Comparison of ENCODE assay signal across 23 mouse cellular contexts in the genomic region with DNA sequence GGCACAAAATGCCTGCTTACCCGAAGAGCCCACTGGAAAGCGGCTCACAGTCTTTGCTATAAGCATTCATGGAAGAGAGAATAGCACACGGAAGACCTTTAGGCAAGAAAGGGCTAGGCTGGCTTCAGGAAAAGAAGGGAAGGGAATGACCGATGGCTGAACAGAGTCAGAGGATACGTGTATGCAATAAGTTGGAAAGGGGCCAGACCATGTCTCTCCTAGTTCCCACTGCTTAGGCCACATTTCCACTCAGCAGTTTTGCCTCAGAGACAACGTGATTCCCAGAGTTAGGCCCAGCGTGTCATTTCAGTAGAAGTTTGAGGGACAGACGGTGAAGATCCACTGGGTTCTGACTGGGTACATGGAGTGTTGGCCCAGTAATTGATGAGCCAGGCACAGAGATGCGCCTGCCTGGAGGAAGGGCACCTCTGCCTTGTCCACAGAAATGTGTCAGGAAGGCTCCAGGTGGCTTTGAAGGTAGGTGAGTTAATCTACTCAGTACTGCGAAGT. TPM values are rescaled to one million over a fixed set of nuclear protein-coding genes. Genes with fewer than 3 reads are reported as not detected.
DNase-seq lines count a peak whose midpoint lies in the region; ATAC-seq and TF ChIP-seq lines count a peak whose summit lies in the region.
"Had no signal": no experiment of that assay in that cellular context is flagged by ENCODE, and none has a peak within 500 bp of the region (broad histone marks: within the 10 kb centered on the region; RNA-seq: fewer than 3 reads in every experiment).

No protein-coding gene starts in this region.

- peaks cover 5% of the 10 kb centered on the region for H3K36me3 ChIP-seq in heart, embryonic 12.5 days
- peaks cover 9% of the 10 kb centered on the region for H3K36me3 ChIP-seq in limb, embryonic 14.5 days (ENCODE audit: control insufficient read depth, insufficient read depth, low read length)
- H3K36me3 ChIP-seq in limb, embryonic 10.5 days = peaks cover 10% of the 10 kb centered on the region
- H3K36me3 ChIP-seq: hindbrain, embryonic 15.5 days; neural tube, embryonic 15.5 days; stomach, embryonic 15.5 days had no signal

- H3K4me2 ChIP-seq in heart, embryonic 12.5 days = no peak overlapping the region
- no peak overlapping the region for H3K4me2 ChIP-seq in limb, embryonic 14.5 days (replicated peaks; ENCODE audit: low read depth, low read length, severe bottlenecking)
- H3K4me2 ChIP-seq: embryonic facial prominence, embryonic 15.5 days; forebrain, embryonic 15.5 days; hindbrain, embryonic 15.5 days; liver, embryonic 12.5 days; lung, embryonic 15.5 days; midbrain, embryonic 12.5 days; neural tube, embryonic 15.5 days; stomach, embryonic 15.5 days had no signal

- DNase-seq in heart, adult 9 months (ENCODE audit: low spot score in 2 of 2) = no peak
- DNase-seq in limb, embryonic 14.5 days (ENCODE audit: low spot score) = peak; percentile 22
- DNase-seq in limb, embryonic 10.5 days (ENCODE audit: low spot score) = no peak
- DNase-seq in NIH3T3 (ENCODE audit: low read depth) = peak; percentile 67
- DNase-seq in cerebellum, adult 11-12 months = no peak
- DNase-seq: cerebellum, adult 2 months; cerebellum, postnatal 36 days; embryo, embryonic 11 days; kidney, postnatal 14 days; right cerebral cortex, adult 18-20 months; thymus, postnatal 25 days had no signal

- H3K4me3 ChIP-seq in heart, embryonic 12.5 days = no peak overlapping the region
- H3K4me3 ChIP-seq in limb, embryonic 14.5 days (replicated peaks; ENCODE audit: low read length) = no peak overlapping the region
- no peak overlapping the region for H3K4me3 ChIP-seq in limb, embryonic 10.5 days
- H3K4me3 ChIP-seq in bone marrow macrophage, adult 2 months (ENCODE audit: insufficient read depth, low read length) = no peak overlapping the region
- H3K4me3 ChIP-seq: embryonic facial prominence, embryonic 15.5 days; forebrain, embryonic 15.5 days; hindbrain, embryonic 15.5 days; layer of hippocampus, adult 2 months; liver, embryonic 12.5 days; lung, embryonic 15.5 days; midbrain, embryonic 12.5 days; neural tube, embryonic 15.5 days; stomach, embryonic 15.5 days had no signal

- H3K27ac ChIP-seq in heart, embryonic 12.5 days (ENCODE audit: poor library complexity, severe bottlenecking) = peak overlapping the region; percentile 68
- no peak overlapping the region for H3K27ac ChIP-seq in limb, embryonic 14.5 days (replicated peaks; ENCODE audit: low read depth, low read length)
- no peak overlapping the region for H3K27ac ChIP-seq in limb, embryonic 10.5 days
- H3K27ac ChIP-seq in bone marrow macrophage, adult 2 months (ENCODE audit: insufficient read depth, low read depth, low read length) = peak overlapping the region; percentile 7; the same call in 1 of the 2 replicates
- H3K27ac ChIP-seq: embryonic facial prominence, embryonic 15.5 days; forebrain, embryonic 15.5 days; hindbrain, embryonic 15.5 days; layer of hippocampus, adult 2 months; liver, embryonic 12.5 days; lung, embryonic 15.5 days; midbrain, embryonic 12.5 days; neural tube, embryonic 15.5 days; stomach, embryonic 15.5 days had no signal

- no peaks in the 10 kb centered on the region for H3K9me3 ChIP-seq in heart, embryonic 12.5 days (replicated peaks)
- H3K9me3 ChIP-seq in limb, embryonic 14.5 days (ENCODE audit: control insufficient read depth, low read length) = no peaks in the 10 kb centered on the region
- no peaks in the 10 kb centered on the region for H3K9me3 ChIP-seq in limb, embryonic 10.5 days (replicated peaks)
- H3K9me3 ChIP-seq: embryonic facial prominence, embryonic 15.5 days; forebrain, embryonic 15.5 days; hindbrain, embryonic 15.5 days; liver, embryonic 12.5 days; lung, embryonic 15.5 days; midbrain, embryonic 12.5 days; neural tube, embryonic 15.5 days; stomach, embryonic 15.5 days had no signal

- TF ChIP-seq POLR2A in limb, embryonic 14.5 days (IDR thresholded peaks at IDR 0.05; ENCODE audit: borderline replicate concordance, extremely low read depth, insufficient read depth, insufficient read length) = no peak
- TF ChIP-seq POLR2A in bone marrow macrophage, adult 2 months (IDR thresholded peaks at IDR 0.05; ENCODE audit: borderline replicate concordance, low read depth, low read length) = no peak

- H3K9ac ChIP-seq in heart, embryonic 12.5 days = no peak overlapping the region
- no peak overlapping the region for H3K9ac ChIP-seq in limb, embryonic 14.5 days (ENCODE audit: low read depth, low read length, severe bottlenecking)
- H3K9ac ChIP-seq: embryonic facial prominence, embryonic 15.5 days; forebrain, embryonic 15.5 days; hindbrain, embryonic 15.5 days; liver, embryonic 12.5 days; lung, embryonic 15.5 days; midbrain, embryonic 12.5 days; neural tube, embryonic 15.5 days; stomach, embryonic 15.5 days had no signal

- H3K4me1 ChIP-seq in heart, embryonic 12.5 days (replicated peaks) = peaks cover 35% of the 10 kb centered on the region
- no peaks in the 10 kb centered on the region for H3K4me1 ChIP-seq in limb, embryonic 14.5 days (ENCODE audit: control insufficient read depth, insufficient read depth, low read length)
- H3K4me1 ChIP-seq in limb, embryonic 10.5 days = peaks cover 5% of the 10 kb centered on the region; the same call in 1 of the 2 replicates
- H3K4me1 ChIP-seq in bone marrow macrophage, adult 2 months (ENCODE audit: control insufficient read depth, insufficient read depth, low read length) = peaks cover 28% of the 10 kb centered on the region
- H3K4me1 ChIP-seq: forebrain, embryonic 15.5 days; hindbrain, embryonic 15.5 days; midbrain, embryonic 12.5 days; neural tube, embryonic 15.5 days; stomach, embryonic 15.5 days had no signal

- no peak for TF ChIP-seq CTCF in bone marrow macrophage, adult 2 months (IDR thresholded peaks at IDR 0.05; ENCODE audit: low read depth, low read length)

- no peak; the same call in 1 of the 2 replicates for ATAC-seq in heart, embryonic 12.5 days (ENCODE audit: insufficient number of reproducible peaks, low FRiP score)
- ATAC-seq in limb, embryonic 14.5 days (ENCODE audit: low FRiP score, low read depth) = no peak
- ATAC-seq: forebrain, embryonic 15.5 days; intestine, postnatal 0 days; liver, embryonic 12.5 days had no signal

- H3K27me3 ChIP-seq in heart, embryonic 12.5 days (replicated peaks) = no peaks in the 10 kb centered on the region
- H3K27me3 ChIP-seq in limb, embryonic 14.5 days (ENCODE audit: control insufficient read depth, insufficient read depth, low read length) = no peaks in the 10 kb centered on the region
- no peaks in the 10 kb centered on the region for H3K27me3 ChIP-seq in limb, embryonic 10.5 days (ENCODE audit: low read depth, poor library complexity, severe bottlenecking)
- H3K27me3 ChIP-seq: embryonic facial prominence, embryonic 15.5 days; forebrain, embryonic 15.5 days; hindbrain, embryonic 15.5 days; lung, embryonic 15.5 days; midbrain, embryonic 12.5 days; neural tube, embryonic 15.5 days had no signal

- whole genome bisulfite sequencing in heart, embryonic 12.5 days = 68% methylated on average over 10 of the region's 10 CpGs
- 82% methylated on average over 10 of the region's 10 CpGs for WGBS in limb, embryonic 14.5 days
- WGBS in limb, embryonic 10.5 days = 89% methylated on average over 10 of the region's 10 CpGs

RNA-seq across cellular contexts. Expression of gene Rdx, which starts 47.6 kb away (rescaled TPM):
- polyA plus RNA-seq in heart, embryonic 12.5 days (2016; fragmentation: Nextera tagmentation; extraction: Ambion mirVana) = 170 and 175 TPM in 2 replicates
- 72.5 and 73.9 TPM in 2 replicates for polyA plus RNA-seq in limb, embryonic 14.5 days (2012; rRNA removed)
- polyA plus RNA-seq in limb, embryonic 14.5 days (2014; fragmentation: Nextera tagmentation; extraction: Ambion mirVana) = 146 and 160 TPM in 2 replicates
- polyA plus RNA-seq in limb, embryonic 10.5 days (2016; fragmentation: Nextera tagmentation; extraction: Ambion mirVana) = 118 and 132 TPM in 2 replicates
- polyA plus RNA-seq in bone marrow macrophage, adult 2 months (2012; ENCODE audit: insufficient read depth, insufficient read length, missing spikeins) = 51.3 and 51.7 TPM in 2 replicates

Comparison
In these comparisons a context has a peak if more than half of its experiments do, and no peak if none do; other contexts are left out.
1. DNase-seq: peak in limb, embryonic 14.5 days (single experiment) and NIH3T3 (single experiment); none in heart, adult 9 months (0 of 2), limb, embryonic 10.5 days (single experiment) and cerebellum, adult 11-12 months (single experiment).
2. H3K27ac ChIP-seq: peak in heart, embryonic 12.5 days (single experiment) and bone marrow macrophage, adult 2 months (single experiment); none in limb, embryonic 14.5 days (single experiment) and limb, embryonic 10.5 days (single experiment).